Mouse (Mus musculus): ENCODE measurements at regions not wholly inside any gene's neighbourhood (a gene's known extent, or its start where the extent isn't known, plus 50 kb on each side); places are given as distances from the start of the nearest gene placed in this dataset.

GRCm38 (mm10) chr5:73872641-73873421 is 195.4 kb downstream of the Usp46 start:
- no peak for DNase-seq (ENCODE audit: inconsistent ontology term)

- DNase-seq (ENCODE audit: inconsistent ontology term) = no peak
These were observed 193.5 kb downstream of the Usp46 start for GRCm38 (mm10) chr5:73874770-73875169.

DNA sequence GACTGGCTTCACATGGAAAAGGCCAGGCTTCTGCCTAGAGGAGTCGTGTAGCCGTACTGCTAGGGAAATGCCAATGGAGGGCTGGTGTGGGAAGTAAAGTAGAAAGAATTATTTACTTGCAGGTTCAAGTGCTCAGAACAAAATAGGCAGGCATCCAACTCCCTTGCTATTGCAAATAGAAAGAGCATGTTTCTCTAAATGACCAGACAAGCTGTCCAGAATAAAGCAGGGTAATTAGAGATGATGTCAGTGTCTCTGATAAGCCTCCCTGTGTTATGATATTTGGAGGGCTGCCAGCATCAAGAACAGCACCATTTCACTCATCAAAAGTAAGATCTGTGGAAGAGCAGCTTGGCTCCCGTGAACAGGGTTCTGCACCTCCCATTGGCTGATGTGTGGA is 192.4 kb downstream of the Usp46 start:
- DNase-seq (ENCODE audit: inconsistent ontology term) = peak; percentile 23

GRCm38 (mm10) chr5:73880936-73881335 is 187.3 kb downstream of the Usp46 start:
- no peak for DNase-seq (ENCODE audit: inconsistent ontology term)

DNA sequence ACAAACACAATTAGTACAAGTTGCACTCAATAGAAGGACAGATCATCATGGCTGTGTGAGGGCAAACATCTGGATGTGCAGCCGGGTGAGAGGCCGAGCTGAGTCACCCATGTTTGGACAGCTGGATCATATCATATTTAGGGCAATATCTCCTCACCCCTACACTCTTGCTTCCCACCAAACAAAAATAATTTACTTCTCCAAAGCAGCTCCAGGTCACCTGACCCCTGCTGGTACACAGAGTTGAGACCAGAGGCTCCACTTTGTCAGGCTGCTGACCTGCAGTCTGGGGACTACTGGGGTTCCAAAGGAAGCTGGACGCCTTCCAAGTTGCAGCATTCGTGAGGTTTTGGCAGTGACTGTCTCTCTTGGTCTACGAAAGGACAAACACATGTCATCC is 186.3 kb downstream of the Usp46 start:
- peak; percentile 34 for DNase-seq (ENCODE audit: inconsistent ontology term)

DNA sequence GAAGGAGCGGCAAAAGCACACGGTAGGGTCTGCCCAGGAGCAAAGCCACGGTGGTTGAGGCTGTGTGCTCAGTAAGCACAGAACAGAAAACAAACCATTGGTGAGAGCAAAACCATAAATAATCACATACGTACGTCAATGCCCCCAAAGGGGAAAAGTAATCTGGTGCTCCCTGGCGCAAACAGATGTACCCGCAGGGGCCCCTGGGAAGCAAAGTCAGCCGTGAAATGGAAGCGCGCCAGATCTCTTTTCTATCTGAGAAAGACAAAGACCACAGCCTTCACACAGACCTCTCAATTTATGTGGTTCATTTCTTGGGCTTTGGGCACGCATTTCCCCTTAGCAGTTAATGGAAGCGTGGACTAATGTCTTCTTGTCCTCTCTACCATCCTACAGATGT is 183.2 kb downstream of the Usp46 start:
- DNase-seq (ENCODE audit: inconsistent ontology term) = no peak

- DNase-seq (ENCODE audit: inconsistent ontology term) = no peak
These were observed 182.5 kb downstream of the Usp46 start for GRCm38 (mm10) chr5:73885691-73886090.

- DNase-seq (ENCODE audit: inconsistent ontology term) = no peak
These were observed 180.8 kb downstream of the Usp46 start for GRCm38 (mm10) chr5:73887306-73887958.

GRCm38 (mm10) chr5:73888391-73888790 is 179.8 kb downstream of the Usp46 start:
- no peak for DNase-seq (ENCODE audit: inconsistent ontology term)

DNA sequence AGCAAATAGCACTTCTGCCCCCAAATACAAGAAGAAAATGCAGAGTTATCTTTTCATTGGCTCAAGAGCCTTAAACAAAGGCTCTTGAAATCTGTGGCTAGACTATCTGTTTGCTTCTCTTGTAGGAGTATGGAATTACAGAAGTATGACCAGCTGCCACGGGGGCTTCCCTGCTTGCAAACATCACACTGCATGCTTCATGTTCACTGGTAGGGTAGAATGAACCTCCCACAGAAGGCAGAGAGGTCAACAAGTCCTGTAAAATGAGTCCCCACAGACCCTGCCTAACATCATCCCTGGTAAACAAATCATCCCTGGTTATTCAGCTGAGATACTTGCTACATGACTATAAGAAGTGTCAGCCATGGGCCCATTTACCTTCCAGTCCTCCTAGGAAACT is 178.9 kb downstream of the Usp46 start:
- DNase-seq (ENCODE audit: inconsistent ontology term) = no peak

- DNase-seq (ENCODE audit: inconsistent ontology term) = no peak
These were observed 177.3 kb downstream of the Usp46 start for GRCm38 (mm10) chr5:73890942-73891341.

DNA sequence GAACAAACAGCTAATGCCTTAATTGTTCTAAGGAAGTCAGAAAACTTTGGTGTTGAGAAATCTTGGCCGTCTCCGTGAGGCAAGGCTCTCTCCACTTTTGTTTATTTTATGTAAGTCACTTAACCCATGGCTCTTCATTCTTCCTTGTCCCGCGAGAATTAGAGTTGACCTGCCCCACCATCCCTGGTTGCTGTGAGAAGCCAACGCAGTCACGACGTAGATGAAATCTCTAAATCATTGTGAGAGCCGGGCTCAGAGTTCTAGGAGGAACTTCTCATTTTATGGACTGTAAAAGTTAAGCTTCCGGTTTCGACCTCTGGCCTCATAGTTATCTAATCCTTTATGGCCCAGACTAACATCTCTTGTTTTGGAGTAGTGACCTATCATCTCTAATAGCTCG is 176.6 kb downstream of the Usp46 start:
- DNase-seq (ENCODE audit: inconsistent ontology term) = no peak

- DNase-seq (ENCODE audit: inconsistent ontology term) = no peak
These were observed 175.6 kb downstream of the Usp46 start for GRCm38 (mm10) chr5:73892440-73893225.

DNA sequence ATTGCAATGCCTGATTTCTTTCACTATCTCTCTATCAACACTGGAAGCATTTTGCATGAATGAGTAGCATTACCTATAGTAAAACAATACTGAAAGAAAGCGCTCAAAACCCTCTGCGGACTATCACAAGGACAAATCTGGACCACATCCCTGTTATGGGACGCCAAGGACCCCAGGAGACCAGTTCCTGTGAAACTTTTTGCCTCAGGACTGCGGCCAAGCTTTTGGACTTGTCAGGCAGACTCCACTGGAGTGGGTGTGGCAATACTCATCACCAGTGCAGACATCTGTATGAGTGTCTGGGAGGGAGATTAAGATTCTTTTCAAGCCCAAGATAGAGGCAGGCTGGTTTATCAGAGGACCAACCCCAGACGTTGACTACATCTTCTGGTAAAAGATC is 173.0 kb downstream of the Usp46 start:
- no peak for DNase-seq (ENCODE audit: inconsistent ontology term)

GRCm38 (mm10) chr5:73896785-73897184 is 171.4 kb downstream of the Usp46 start:
- DNase-seq (ENCODE audit: inconsistent ontology term) = no peak

DNA sequence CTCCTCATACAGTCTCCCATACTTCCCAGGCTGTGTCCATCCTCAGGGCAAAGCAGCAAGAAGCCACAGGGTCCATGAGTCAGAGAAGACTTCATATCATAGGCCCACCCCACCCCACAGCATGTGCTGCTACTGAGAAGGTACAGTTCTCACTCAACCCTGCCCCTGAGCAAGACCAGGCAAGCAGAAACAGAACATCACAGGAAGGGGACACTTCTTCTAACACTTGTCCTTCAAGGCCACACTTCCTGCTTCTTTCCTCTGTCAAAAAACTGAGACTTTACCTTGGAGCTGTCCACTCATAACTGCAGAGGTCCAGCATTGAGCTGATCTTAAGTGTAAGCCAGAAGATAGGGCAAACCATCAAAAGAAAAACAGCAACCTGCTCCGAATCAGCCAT is 166.6 kb downstream of the Usp46 start:
- no peak for DNase-seq (ENCODE audit: inconsistent ontology term)

DNA sequence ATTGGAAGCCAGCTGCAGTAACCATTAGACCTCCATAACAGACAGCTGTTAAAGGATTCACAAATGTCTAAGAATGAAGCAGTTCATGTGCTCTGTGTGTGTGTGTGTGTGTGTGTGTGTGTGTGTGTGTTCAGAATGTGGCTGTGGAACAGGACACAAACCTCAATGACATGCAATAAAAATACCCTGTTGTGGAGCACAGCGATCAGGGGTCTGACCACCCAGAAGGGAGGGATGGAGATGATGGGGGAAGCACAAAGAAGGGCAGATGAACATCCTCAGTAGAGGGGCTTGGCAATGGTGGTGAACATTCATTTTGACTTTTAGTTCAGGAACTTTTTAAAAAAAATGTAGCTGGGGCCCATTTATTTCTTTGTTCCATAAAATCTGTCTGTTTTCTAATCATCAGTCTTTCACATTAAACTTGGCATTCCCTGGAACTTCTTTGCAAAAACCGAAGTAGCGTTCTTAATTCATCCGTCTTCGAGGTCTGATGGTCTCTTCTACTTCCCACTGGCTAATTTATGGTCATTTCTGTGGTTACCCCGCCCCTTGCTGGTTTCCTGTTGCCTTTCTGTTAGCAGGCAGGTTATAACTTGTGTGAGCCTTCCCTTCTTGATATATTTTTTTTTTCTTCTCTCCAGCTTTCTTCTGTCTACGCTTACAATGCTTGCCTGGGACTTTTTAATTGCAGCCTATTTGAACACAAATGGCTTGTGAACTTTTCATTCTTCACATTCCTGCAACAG is 165.6 kb downstream of the Usp46 start:
- DNase-seq (ENCODE audit: inconsistent ontology term) = peak; percentile 14

GRCm38 (mm10) chr5:73903219-73903570 is 165.0 kb downstream of the Usp46 start:
- peak; percentile 95 for DNase-seq (ENCODE audit: inconsistent ontology term)

GRCm38 (mm10) chr5:73904146-73904811 is 164.0 kb downstream of the Usp46 start:
- DNase-seq (ENCODE audit: inconsistent ontology term) = no peak

GRCm38 (mm10) chr5:73912149-73912548 is 156.1 kb downstream of the Usp46 start:
- DNase-seq (ENCODE audit: inconsistent ontology term) = no peak

DNA sequence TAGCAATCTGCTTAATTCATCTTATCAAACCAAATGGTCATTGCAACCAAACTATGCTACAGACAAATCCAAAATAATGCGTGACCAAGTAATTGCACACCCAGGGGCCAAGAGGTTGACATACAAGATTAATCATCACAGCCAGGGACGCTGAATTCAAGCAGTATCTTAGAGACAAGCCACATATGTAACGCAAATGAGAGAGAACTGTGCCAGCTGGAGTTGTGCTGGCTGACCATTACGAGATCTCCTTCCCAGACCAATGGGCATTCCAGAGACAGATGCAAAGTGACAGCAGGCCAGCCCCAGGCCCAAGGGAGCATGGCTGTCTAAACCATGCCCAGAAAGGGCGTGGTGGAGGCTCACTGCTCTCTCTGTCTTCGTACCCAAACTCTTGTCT is 155.1 kb downstream of the Usp46 start:
- DNase-seq (ENCODE audit: inconsistent ontology term) = peak; percentile 65
